Mouse (Mus musculus) heart, embryonic 10.5 days (tissue): Measurements from ENCODE around the gene Proser2. TPM values are rescaled to one million over a fixed set of nuclear protein-coding genes. Genes with fewer than 3 reads are reported as not detected.

Source experiments
- DNase-seq: peaks from one replicate; pipeline ENCODE4 v3.0.0-alpha.2; 2017; ENCODE audit warnings: low spot score
- H3K27ac ChIP-seq: fragments of 300-500 bp; sonication (generic); 2 replicates; pipeline ENCODE4 v1.5.1; 2016; ENCODE audit warnings: mild to moderate bottlenecking
- H3K27me3 ChIP-seq: fragments of 300-500 bp; sonication (generic); 2 replicates; pipeline ENCODE4 v1.6.1; 2016; ENCODE audit warnings: mild to moderate bottlenecking; ENCODE audit not compliant: poor library complexity, insufficient read depth, severe bottlenecking
- H3K36me3 ChIP-seq: fragments of 300-500 bp; sonication (generic); 2 replicates; pipeline ENCODE4 v1.6.1; 2016; ENCODE audit warnings: mild to moderate bottlenecking, moderate library complexity
- H3K4me1 ChIP-seq: fragments of 300-500 bp; sonication (generic); 2 replicates; pipeline ENCODE4 v1.6.1; 2016; ENCODE audit warnings: mild to moderate bottlenecking
- H3K4me3 ChIP-seq: fragments of 300-500 bp; sonication (generic); 2 replicates; pipeline ENCODE4 v1.5.1; 2016; ENCODE audit warnings: mild to moderate bottlenecking, moderate library complexity
- H3K9me3 ChIP-seq: fragments of 300-500 bp; sonication (generic); 2 replicates; pipeline ENCODE4 v1.6.1; 2016; ENCODE audit warnings: mild to moderate bottlenecking, moderate library complexity
- WGBS: fragments of 180-500 bp; shearing (Covaris S2); methylation state at CpG from one replicate; pipeline ENCODE4 v1.1.7; 2016; 5-methylcytosine and 5-hydroxymethylcytosine counted together
- polyA plus RNA-seq: library from polyadenylated mRNA; unstranded; fragments of >200 nt; fragmentation: Nextera tagmentation; extraction: Ambion mirVana; gene quantifications from 2 replicates; pipeline ENCODE4 v1.2.1, GENCODE M21; 2016

Proser2 gene
- polyA plus RNA-seq, 1 experiment from 2014 or later: 11.0 TPM

DNA sequence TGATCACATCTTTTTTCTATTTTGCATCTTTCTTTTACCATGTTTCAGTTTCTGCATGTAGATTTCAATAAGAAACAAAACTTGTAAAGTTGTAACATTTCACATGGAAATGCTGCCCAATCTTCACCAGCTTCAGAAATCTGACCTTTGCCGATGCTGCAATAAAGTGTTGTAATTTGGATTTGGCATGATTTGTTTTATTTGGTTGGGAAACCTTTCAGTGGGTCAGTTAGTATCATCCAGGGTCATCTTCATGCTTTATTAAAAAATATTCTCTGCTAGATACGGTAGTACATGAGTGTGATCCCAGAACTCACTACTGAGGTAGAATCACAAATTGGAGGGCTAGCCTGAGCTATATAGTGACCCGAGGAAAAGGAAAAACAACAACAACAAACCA, 73.5 kb downstream of the Proser2 start:
- H3K4me3 ChIP-seq: no peak overlapping the region
- no peaks in the 10 kb centered on the region for H3K4me1 ChIP-seq
- peaks cover 37% of the 10 kb centered on the region for H3K36me3 ChIP-seq
- DNase-seq: no peak
- no peaks in the 10 kb centered on the region for H3K9me3 ChIP-seq
- H3K27ac ChIP-seq: no peak overlapping the region
- 87% methylated on average over 3 of the region's 3 CpGs for whole genome bisulfite sequencing
- H3K27me3 ChIP-seq: no peaks in the 10 kb centered on the region

DNA sequence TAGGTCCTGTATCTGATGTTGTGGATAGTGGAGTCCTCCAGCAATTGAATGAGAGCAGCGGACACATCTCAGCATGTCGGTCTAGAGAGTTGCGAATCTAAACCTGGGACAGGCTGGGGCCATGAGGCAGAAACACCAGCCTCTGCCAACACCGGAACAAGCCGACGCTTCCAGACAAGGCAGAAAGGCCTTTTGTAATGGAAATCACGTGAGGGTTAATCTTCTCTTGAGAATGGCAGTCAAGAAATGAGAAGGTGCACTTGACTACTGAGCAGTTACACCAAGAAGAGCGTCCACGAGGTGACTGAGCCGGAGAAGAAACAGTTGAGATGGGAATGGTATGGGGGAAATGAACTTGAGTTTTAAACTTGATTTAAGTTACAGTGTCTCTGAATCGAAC, 74.5 kb downstream of the Proser2 start:
- Histone ChIP-seq H3K9me3 (no peaks in the 10 kb centered on the region), H3K4me1 (no peaks in the 10 kb centered on the region), H3K4me3 (no peak overlapping the region), H3K27ac (no peak overlapping the region), H3K27me3 (no peaks in the 10 kb centered on the region), H3K36me3 (peaks cover 48% of the 10 kb centered on the region)
- WGBS: 89% methylated on average over 11 of the region's 11 CpGs
- DNase-seq: no peak

- no peak overlapping the region for H3K27ac ChIP-seq
These were observed 81.0 kb downstream of the Proser2 start for GRCm38 (mm10) chr2:6049018-6049417.

DNA sequence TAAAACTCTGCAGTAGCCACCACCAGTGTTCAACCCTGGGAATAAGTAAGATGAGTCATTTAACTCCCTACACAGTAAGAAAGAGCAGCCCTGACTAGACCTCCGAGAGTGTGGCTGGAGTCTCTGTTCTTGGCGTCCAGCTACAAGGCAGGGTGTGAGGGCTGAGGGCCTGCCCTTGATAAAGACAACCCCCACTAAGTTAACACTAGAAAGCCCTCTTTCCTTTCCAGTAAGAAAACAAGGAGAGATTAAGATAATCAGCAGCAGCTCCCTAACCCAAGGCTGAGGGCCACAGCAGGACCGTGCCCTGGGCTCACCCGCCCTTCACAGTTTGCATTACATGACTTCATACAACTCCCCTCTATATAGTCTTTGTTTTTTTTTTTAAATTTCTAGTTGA, 81.4 kb downstream of the Proser2 start:
- no peak for DNase-seq
- 26% methylated on average over 4 of the region's 4 CpGs for WGBS
- no peaks in the 10 kb centered on the region for H3K9me3 ChIP-seq
- no peaks in the 10 kb centered on the region for H3K27me3 ChIP-seq
- peaks cover 42% of the 10 kb centered on the region for H3K36me3 ChIP-seq
- peaks cover 15% of the 10 kb centered on the region for H3K4me1 ChIP-seq
- peak overlapping the region; percentile 13; the same call in 1 of the 2 replicates for H3K27ac ChIP-seq
- H3K4me3 ChIP-seq: no peak overlapping the region

More at GRCm38 (mm10) chr2:6049018-6049417, 81.0 kb downstream of the Proser2 start:
- Histone ChIP-seq H3K4me1 (peaks cover 15% of the 10 kb centered on the region), H3K36me3 (peaks cover 40% of the 10 kb centered on the region), H3K27me3 (no peaks in the 10 kb centered on the region), H3K4me3 (no peak overlapping the region), H3K9me3 (no peaks in the 10 kb centered on the region)
- 81% methylated on average over 3 of the region's 3 CpGs for WGBS
- DNase-seq: no peak

Other genes with a start within 250 kb of the Proser2 start
- 62.6 and 74.4 TPM in 2 replicates for gene Sec61a2, start 234.8 kb downstream of the Proser2 start, polyA plus RNA-seq
- 3.4 and 4.2 TPM in 2 replicates for gene Dhtkd1, start 187.4 kb downstream of the Proser2 start, polyA plus RNA-seq
- 6.0 and 8.2 TPM in 2 replicates for gene Upf2, start 178.7 kb downstream of the Proser2 start, polyA plus RNA-seq
- gene Echdc3, start 82.8 kb upstream of the Proser2 start, polyA plus RNA-seq: 7.2 and 9.9 TPM in 2 replicates
- gene Usp6nl, start 192.5 kb upstream of the Proser2 start, polyA plus RNA-seq: 6.5 and 8.9 TPM in 2 replicates